Mouse (Mus musculus): ENCODE measurements around the gene Rassf8.
A peak's percentile ranks its signal among the peaks of the same experiment; 100 is the strongest.

Rassf8 gene

DNA sequence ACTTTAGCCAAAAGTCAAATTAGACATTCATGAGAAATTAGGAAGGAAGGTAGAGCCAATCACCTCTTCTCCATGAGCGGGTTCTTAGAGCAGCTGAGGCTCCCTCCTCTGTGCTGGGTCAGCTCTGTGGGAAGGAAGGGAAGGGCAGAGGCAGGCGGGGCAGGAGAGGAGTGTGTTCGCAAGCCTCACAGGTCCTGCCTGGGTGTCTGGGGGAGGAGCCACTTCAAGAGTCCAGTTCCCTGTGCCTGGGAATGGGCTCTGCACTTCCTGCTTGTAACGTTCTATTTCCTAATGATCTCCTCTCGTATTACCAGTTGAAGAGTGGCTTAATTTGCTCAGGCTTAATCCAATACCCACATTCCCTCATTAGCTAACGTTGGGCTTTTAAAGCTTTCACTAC lies 32.8 kb downstream of the Rassf8 start:
- DNase-seq: no peak

DNA sequence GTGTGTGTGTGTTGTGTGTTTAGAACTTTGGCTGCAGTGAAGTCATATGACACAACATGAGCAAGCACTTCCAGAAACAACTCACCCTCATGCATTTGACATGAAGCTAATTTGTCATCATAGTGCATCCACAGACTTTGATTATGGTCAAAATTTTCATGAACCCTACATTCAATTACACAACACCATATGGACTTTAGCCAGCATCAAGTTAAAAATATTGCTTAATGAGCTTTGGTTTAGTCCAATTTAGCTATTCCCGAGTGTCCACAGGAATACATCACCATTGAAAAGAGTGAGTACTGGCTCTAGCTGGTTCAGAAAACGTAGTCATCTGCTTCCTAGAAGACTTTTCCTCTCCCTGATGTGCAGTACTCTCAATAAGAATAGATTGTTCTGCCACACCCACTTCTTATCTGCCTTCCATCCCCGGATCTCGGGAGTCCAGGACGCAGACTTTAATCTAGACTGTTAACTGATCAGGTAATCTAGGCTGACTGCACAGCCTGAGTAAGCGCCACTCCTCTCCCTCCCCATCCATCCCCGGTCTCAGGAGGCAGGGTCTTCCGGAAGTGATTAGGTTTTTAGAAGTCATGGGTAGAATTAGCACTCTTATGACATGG lies 33.7 kb downstream of the Rassf8 start:
- no peak for DNase-seq

- DNase-seq: peak; percentile 48
These were observed 34.7 kb downstream of the Rassf8 start for GRCm38 (mm10) chr6:145781256-145781655.

DNA sequence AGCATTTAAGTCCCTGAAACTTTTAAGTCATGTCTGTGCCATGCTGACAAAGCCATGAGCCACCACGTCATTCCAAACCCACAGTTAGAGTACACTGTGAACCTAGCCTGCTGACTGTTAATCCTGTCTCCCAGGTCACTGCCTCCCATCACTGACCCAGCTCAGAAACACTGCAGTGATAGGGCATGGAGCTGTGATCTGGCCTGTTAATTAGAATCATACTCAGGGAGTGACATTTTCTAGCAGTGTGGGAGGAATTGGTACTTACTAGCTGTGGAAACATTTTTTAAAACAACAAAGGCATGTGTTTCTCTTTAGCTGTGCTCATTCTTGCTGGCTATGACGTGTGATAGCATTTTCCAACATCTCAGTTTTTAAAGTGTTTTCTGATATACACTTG lies 35.4 kb downstream of the Rassf8 start:
- DNase-seq: no peak

DNA sequence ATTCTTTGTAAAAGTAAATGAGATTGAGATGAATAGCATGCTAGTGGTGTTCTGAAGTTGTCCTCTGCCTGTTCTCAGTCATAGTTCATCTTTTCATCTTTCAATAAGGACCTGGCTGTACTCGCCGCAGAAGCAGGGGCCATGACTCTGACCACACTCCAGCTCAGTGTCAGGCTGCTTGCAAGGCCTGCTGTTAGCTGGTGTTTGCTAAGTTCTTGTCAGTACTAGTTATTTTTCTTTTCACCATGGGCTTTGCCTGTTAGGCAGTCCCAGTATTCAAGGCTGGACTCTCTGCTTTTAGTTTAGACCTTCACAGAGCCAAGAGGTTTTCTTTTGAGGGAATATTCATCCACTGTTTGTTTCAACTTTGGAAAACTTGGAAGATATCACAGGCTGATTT lies 40.8 kb downstream of the Rassf8 start:
- no peak for DNase-seq

GRCm38 (mm10) chr6:145789738-145790137 lies 43.2 kb downstream of the Rassf8 start:
- no peak for DNase-seq

- DNase-seq: no peak
These were observed 45.8 kb downstream of the Rassf8 start for GRCm38 (mm10) chr6:145792373-145792772.

GRCm38 (mm10) chr6:145793109-145793593 lies 46.6 kb downstream of the Rassf8 start:
- DNase-seq: peak; percentile 56

- DNase-seq: no peak
These were observed 48.1 kb downstream of the Rassf8 start for GRCm38 (mm10) chr6:145794671-145795070.

- DNase-seq: no peak
These were observed 49.9 kb downstream of the Rassf8 start for GRCm38 (mm10) chr6:145796191-145797023.

- no peak for DNase-seq
These were observed 51.1 kb downstream of the Rassf8 start for GRCm38 (mm10) chr6:145797692-145798091.

GRCm38 (mm10) chr6:145801796-145802488 lies 55.4 kb downstream of the Rassf8 start:
- no peak for DNase-seq

DNA sequence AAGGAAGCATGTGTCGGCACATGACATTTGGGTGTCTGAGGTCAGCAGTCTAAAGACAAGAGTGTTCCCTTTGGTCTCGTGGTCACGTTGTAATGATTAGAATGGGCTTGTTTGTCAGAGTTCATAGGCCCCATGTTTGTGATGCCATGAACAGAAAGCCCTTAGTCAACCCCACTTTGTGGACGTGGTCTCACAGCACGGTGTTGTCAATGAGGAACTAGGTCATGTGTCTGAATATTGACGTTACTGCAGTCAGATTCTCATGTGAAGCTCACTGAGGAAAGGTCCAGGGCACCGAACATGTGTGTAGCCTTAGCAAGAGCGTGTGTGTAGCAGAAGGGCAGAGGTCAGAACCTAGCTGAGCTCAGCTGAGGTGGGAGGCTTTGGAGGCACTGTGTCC lies 56.3 kb downstream of the Rassf8 start:
- no peak for DNase-seq

DNA sequence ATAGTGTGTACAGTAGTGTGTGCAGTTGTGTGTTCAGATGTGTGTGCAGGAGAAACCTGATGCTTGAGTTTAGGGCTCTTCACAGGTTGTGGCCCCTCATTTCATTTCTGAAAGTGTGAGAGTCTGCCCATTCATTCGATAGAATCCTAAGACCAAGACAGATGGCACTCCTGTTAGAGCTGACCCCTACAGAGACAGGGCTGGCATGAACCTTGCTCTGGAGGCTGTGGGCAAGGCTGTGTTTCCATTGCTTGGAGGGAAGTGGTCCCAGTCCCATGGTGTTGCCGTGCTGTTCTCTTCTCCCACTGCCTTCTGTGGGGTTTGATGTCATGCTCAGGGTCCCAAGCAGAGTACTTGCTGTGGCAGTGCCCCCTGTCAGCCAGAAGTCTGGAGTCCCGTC lies 57.7 kb downstream of the Rassf8 start:
- peak; percentile 34 for DNase-seq

GRCm38 (mm10) chr6:145806784-145807183 lies 60.2 kb downstream of the Rassf8 start:
- no peak for DNase-seq

GRCm38 (mm10) chr6:145807929-145808328 lies 61.4 kb downstream of the Rassf8 start:
- no peak for DNase-seq

DNA sequence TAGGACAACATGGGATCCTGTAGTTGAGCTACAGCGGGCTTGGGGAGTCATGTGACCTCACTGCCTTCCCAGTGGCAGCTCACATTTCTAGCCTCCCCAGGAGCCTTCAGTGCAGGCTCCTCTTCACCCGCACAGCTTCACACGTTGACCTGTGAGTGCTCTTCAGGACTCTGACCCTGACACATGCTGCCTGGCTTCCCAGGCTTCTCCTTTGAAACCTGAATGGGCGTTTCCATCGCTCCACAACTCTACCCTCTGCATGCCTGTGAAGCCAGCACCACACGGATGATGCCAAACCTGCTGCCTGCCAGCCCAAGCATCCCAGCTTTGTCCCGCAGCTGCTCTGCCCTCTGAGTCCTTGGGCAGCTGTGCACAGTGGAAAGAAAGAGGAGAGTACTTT lies 63.0 kb downstream of the Rassf8 start:
- DNase-seq: no peak

DNA sequence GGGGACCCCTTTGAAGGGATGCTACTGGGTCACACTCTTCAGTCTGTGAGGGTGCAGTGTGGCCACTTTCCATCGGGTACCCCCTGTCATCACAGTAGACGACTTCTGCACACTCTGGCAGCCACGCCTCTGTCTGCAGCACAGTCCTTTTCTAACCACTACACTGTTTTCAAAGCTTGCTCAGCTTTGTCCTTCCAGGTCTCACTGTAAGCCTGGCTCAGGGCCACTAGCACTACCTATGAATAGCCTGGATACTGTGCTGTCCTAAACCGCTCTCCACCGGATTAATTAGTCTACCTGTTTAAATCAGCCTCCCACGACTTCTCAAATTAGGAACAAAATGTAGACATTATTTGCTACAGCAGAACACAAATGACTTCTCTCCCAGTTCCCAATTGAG lies 63.5 kb downstream of the Rassf8 start:
- no peak for DNase-seq

DNA sequence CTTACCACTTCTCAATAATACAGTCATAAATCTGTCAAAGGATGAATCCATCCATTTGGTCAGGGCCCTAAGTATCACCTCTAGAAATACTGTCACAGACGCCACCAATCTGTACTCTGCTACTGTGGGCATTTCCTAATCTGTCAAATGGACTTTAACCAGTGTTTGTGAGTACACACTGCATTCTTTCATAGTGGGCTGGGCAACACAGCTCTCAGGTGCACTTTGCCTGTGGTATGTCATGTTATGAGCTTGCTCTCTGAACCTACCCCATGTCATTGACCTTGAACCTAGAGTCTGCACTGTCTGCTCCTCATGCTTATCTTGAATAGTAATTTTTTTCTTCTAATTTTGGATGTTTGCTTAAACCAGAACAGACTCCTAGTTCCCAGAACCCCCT lies 64.6 kb downstream of the Rassf8 start:
- DNase-seq: no peak

DNA sequence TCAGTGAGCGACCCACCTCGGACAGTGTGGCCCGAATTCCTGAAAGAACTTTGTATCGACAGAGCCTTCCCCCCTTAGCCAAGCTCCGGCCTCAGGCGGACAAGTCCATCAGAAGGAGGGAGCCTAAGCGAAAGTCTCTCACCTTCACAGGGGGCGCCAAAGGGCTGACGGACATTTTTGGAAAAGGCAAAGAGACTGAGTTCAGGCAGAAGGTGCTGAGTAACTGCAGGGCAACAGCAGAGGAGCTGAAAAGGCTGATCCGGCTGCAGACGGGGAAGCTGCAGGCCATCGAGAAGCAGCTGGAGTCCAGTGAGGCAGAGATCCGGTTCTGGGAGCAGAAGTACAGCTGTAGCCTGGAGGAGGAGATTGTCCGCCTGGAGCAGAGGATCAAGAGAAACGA lies 68.7 kb downstream of the Rassf8 start:
- DNase-seq: no peak

DNA sequence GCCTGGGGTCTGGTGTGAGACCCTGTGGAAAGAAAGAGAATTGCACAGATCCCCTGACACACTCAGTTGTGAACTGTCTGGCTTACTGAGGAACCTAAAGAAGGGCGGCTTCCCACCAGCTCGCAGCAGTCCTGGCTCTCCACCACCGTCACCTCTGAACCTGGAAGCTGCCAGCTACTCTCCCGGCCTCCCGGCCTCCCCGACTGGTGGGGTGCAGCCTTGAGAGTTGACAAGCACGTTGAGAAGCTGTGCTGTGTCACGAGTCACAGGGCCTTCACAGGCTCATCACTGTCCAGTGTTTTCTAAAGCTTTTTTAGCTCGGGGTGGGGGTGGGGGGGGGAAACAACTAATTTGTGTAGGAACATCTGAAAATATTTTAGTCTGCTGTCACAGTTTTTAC lies 72.6 kb downstream of the Rassf8 start:
- no peak for DNase-seq

DNA sequence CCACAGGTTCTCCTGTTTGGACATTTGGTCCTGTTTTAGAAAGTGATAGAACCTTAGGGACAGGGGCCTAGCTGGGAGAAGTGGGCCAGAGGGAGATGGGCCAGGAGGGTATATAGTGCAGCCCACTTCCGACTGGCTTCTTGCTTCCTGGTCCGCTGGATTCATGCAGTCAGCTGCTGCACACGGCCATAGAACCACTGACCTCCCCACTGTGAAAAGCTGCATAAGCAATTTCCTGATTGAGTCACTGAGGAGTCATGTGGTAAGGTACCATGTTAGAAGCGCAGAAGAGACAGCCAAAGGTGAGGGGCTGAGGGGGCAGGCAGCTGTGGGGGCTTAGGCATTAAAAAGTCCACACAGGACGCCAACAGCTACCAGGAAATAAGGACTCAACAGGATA lies 75.7 kb downstream of the Rassf8 start:
- DNase-seq: no peak

DNA sequence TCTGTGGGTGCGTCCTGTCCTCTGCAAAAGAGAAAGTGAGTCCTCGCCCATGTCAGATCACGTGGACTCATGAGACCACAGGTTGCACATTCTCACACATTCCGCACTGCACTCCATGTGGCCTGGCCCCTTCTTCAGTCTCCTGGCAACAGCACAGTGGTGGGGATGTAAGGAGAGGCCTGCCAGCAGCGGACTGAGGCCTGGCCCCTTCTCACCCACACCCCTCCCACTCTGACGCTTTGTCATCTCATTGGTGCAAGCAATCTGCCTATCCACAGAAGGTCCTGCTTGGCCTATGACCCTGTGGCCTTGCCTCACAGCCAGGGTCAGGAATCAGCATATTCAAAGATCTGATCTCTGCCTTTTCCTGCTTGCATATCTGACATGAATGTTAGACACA lies 76.6 kb downstream of the Rassf8 start:
- DNase-seq: no peak
